Mouse (Mus musculus): ENCODE measurements around the gene Ddx4. TPM values are rescaled to one million over a fixed set of nuclear protein-coding genes. Genes with fewer than 3 reads are reported as not detected.
"Not testable (repeated sequence)": the region's sequence is repeated elsewhere in the genome, so short reads cannot be mapped to it uniquely, and the experiment has no call there.

Gene Ddx4
- polyA plus RNA-seq, 1 experiment from 2014 or later, result 1.1 TPM

DNA sequence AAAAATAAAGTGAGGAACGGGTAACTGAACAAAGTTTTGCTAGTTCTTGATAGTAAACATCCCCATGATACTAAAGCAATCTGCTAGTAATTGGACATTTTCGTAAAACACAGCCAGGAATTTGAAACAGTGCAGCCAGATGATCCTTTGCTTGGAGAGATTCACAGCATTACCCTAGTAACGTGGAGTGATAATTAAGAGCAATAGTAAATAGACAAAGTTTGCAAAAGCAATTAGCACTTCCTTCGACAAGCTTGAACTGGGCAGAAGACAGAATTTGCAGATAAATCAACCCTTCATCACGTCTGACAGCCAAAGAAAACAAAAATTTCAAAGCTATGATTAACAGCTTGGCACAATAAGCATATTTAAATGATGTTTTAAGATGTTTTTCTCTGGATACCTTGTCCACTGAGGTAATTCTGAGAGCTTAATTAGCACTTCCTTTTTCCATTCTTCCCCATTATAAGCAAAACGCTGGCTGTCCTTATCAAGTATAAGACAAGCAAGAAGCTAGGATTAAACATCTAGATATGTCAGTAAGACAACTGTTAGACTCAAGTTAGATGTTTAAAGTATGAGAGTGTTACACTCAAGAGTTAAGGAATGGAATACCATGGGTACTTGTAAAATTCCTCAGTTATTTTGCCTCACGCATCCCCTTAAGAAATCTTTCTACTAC, 67.6 kb downstream of the Ddx4 start:
- Histone ChIP-seq H3K9me3 (replicated peaks) (no peaks in the 10 kb centered on the region; the same call in 1 of the 2 replicates), H3K9ac (no peak overlapping the region), H3K27me3 (replicated peaks) (no peaks in the 10 kb centered on the region), H3K36me3 (no peaks in the 10 kb centered on the region), H3K27ac (ENCODE audit: poor library complexity, severe bottlenecking) (no peak overlapping the region), H3K4me1 (replicated peaks) (no peaks in the 10 kb centered on the region), H3K4me2 (no peak overlapping the region), H3K4me3 (no peak overlapping the region)
- 45% methylated on average over 7 of the region's 7 CpGs for WGBS
- no peak for ATAC-seq (ENCODE audit: insufficient number of reproducible peaks, low FRiP score)

DNA sequence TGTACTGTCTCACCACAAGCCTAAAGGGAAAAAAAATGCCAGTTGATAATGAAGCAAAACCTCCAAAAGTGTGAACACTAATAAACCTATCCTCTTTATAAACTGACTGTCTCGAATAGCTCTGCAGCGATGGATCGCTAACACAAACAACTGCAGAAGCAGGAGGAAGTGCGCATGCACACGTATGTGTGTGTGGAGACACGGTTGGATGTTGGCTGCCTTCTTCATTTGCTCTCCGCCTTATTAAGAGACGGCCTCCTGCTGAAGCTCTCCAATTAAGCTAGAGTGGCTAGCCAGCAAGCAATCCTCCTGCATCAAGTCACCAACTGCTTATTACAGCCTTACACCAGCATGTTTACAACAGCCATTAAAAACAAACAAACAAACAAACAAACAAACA, 70.0 kb downstream of the Ddx4 start:
- no peak for ATAC-seq (ENCODE audit: insufficient number of reproducible peaks, low FRiP score)
- no peaks in the 10 kb centered on the region for H3K36me3 ChIP-seq
- no peaks in the 10 kb centered on the region for H3K4me1 ChIP-seq (replicated peaks)
- no peak overlapping the region for H3K9ac ChIP-seq
- H3K27me3 ChIP-seq (replicated peaks), result no peaks in the 10 kb centered on the region
- no peak overlapping the region for H3K4me3 ChIP-seq
- no peak overlapping the region for H3K27ac ChIP-seq (ENCODE audit: poor library complexity, severe bottlenecking)
- 85% methylated on average over 8 of the region's 8 CpGs for WGBS
- no peak overlapping the region for H3K4me2 ChIP-seq
- no peaks in the 10 kb centered on the region for H3K9me3 ChIP-seq (replicated peaks)

DNA sequence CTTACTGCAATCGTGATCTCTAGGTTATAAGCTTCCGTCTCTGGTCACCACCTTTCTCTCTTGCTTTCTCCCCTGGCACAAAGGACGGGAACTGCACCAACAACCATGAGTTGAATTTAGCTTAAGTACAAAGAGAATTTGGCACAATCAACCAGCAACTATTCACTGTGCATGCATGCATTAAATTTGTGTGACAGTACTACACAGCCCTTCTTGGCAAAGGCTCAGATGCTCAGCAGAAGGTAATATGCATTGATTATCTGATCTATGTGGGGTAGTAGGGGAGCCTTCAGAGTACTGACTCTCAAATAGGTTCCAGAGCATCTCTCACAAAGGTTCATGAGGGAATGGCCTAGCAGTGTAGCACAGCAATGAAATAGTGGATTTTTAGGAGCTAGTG, 70.5 kb downstream of the Ddx4 start:
- 91% methylated on average over 3 of the region's 3 CpGs for WGBS
- Histone ChIP-seq H3K27me3 (replicated peaks) (no peaks in the 10 kb centered on the region), H3K9ac (no peak overlapping the region), H3K27ac (ENCODE audit: poor library complexity, severe bottlenecking) (no peak overlapping the region), H3K4me1 (replicated peaks) (no peaks in the 10 kb centered on the region), H3K4me2 (no peak overlapping the region), H3K36me3 (no peaks in the 10 kb centered on the region), H3K9me3 (replicated peaks) (no peaks in the 10 kb centered on the region), H3K4me3 (no peak overlapping the region)
- no peak for ATAC-seq (ENCODE audit: insufficient number of reproducible peaks, low FRiP score)

DNA sequence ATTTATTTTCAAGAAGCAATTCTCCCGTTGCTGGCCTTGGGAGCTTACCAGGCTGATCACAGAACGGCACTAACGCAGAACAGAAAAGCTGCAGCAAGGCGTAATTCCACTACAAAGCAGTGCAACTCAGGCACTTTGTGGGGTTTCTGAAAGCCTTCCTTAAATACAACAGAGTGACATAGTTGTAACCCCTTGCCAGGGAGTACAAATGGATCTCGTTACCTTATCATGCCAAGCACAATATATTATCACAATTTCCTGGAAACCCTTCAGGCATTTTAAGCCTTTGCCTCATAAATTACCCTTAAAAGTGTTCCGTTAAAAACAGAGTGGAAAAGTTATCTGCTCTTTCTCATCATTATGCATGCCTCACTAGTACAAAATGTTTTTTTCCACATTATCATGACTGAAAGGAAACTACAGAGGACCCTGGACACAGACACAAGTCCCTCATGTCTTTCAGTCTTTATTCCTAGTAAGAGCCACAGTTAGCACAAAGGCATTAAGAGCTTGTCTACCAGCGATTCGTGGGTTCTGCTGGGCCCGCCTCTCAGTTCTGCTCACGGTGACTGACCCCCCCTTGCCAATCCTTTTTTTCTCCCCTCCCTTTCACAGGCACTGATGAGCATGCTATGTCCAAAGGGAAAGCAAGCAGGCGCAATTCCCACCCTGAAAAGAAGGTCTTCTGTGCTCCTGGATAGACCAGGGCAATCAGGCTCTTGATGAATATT, 71.5 kb downstream of the Ddx4 start:
- no peak overlapping the region for H3K4me3 ChIP-seq
- 51% methylated on average over 11 of the region's 11 CpGs for WGBS

DNA sequence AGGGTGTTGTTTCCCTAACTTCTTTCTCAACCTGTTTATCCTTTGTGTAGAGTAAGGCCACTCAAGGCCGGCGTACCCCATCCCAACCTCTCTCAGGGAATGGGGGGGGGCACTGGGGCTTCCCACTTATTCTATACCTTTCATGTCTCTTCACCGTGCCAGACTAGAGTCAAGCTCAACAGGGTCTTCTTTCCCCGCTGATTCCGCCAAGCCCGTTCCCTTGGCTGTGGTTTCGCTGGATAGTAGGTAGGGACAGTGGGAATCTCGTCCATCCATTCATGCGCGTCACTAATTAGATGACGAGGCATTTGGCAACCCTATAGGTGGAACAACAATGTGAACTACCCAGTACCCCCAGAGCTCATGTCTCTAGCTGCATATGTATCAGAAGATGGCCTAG, 74.2 kb downstream of the Ddx4 start:
- not testable (repeated sequence) for ATAC-seq (ENCODE audit: insufficient number of reproducible peaks, low FRiP score); H3K36me3 ChIP-seq

More for the DNA sequence above, 71.5 kb downstream of the Ddx4 start:
- H3K36me3 ChIP-seq, result no peaks in the 10 kb centered on the region
- no peaks in the 10 kb centered on the region for H3K27me3 ChIP-seq (replicated peaks)
- no peak overlapping the region for H3K27ac ChIP-seq (ENCODE audit: poor library complexity, severe bottlenecking)
- H3K9me3 ChIP-seq (replicated peaks), result no peaks in the 10 kb centered on the region
- no peaks in the 10 kb centered on the region for H3K4me1 ChIP-seq (replicated peaks)
- no peak overlapping the region for H3K9ac ChIP-seq
- no peak for ATAC-seq (ENCODE audit: insufficient number of reproducible peaks, low FRiP score)
- no peak overlapping the region for H3K4me2 ChIP-seq

DNA sequence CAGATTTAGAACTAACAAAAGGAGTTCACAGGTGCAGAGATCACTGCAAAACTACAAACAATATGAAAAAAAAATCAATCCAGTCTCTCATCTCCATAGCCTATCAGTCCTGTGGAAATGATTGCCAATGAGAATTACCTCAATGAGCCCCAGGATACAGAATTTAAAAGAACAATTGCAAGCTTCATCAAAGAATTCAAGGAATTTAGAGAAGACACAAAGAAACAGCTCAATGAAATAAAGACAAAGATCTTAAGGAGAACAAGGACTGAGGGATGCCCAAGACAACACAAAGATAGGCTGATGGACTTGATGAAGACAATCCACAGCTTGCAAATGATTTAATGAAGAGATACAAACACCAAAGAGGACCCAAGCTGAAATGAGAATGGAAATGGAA, 78.5 kb downstream of the Ddx4 start:
- Histone ChIP-seq H3K27me3 (replicated peaks) (no peaks in the 10 kb centered on the region), H3K4me1 (replicated peaks) (no peaks in the 10 kb centered on the region), H3K36me3 (no peaks in the 10 kb centered on the region), H3K4me3 (no peak overlapping the region), H3K9ac (no peak overlapping the region), H3K9me3 (replicated peaks) (no peaks in the 10 kb centered on the region), H3K27ac (ENCODE audit: poor library complexity, severe bottlenecking) (no peak overlapping the region), H3K4me2 (no peak overlapping the region)
- no peak for ATAC-seq (ENCODE audit: insufficient number of reproducible peaks, low FRiP score)

More for the DNA sequence above, 74.2 kb downstream of the Ddx4 start:
- not testable (repeated sequence) for H3K27ac ChIP-seq (ENCODE audit: poor library complexity, severe bottlenecking); H3K4me2 ChIP-seq; H3K9me3 ChIP-seq (replicated peaks); H3K27me3 ChIP-seq (replicated peaks); H3K4me3 ChIP-seq; H3K4me1 ChIP-seq (replicated peaks); H3K9ac ChIP-seq
- WGBS, result 92% methylated on average over 11 of the region's 11 CpGs

DNA sequence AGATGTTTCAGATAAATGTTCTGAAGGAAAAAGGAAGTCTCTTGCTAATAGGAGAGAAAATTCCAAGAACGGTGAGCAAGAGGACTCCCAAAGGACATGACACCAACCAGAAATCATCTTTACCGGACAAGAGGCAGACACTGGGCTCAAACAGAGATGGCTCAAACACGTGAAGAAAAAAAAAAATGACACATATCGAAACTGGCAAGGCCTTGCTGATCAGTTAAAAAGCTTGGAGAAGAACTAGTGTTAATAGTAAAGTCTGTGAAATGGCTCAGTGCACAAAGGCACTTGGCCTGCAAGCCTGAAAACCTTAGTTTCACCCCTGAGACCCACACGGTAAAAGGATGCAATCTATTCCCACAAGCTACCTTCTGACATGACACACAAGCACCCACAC, 81.5 kb downstream of the Ddx4 start:
- Histone ChIP-seq H3K9ac (no peak overlapping the region), H3K27ac (ENCODE audit: poor library complexity, severe bottlenecking) (no peak overlapping the region), H3K4me2 (no peak overlapping the region), H3K4me3 (no peak overlapping the region), H3K36me3 (no peaks in the 10 kb centered on the region), H3K4me1 (replicated peaks) (no peaks in the 10 kb centered on the region), H3K27me3 (replicated peaks) (no peaks in the 10 kb centered on the region), H3K9me3 (replicated peaks) (no peaks in the 10 kb centered on the region)
- 71% methylated on average over 5 of the region's 5 CpGs for WGBS
- ATAC-seq (ENCODE audit: insufficient number of reproducible peaks, low FRiP score), result no peak

DNA sequence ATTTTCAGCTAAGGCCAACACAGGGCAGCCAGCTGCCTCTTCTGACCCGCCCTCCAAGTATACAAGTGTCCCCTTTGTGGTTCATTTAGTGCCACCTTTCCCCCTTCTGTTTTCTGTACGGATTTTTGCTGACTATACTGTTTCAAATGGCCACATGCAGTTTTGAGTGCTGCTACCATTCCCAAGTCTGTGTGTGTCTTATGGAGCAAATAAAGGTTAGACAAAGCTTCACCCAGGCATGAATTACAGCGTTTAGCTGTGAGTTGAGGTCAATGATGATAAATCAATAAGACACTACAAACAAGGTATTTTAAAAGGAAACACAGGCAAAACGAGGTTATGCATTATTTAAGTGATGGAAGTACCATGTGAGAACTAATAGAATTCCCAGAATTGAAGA, 82.7 kb downstream of the Ddx4 start:
- H3K4me1 ChIP-seq (replicated peaks), result no peaks in the 10 kb centered on the region
- H3K9me3 ChIP-seq (replicated peaks), result no peaks in the 10 kb centered on the region
- no peak overlapping the region for H3K4me2 ChIP-seq
- no peaks in the 10 kb centered on the region for H3K36me3 ChIP-seq
- WGBS, result 66% methylated on average over 4 of the region's 4 CpGs
- no peak overlapping the region for H3K4me3 ChIP-seq
- no peak for ATAC-seq (ENCODE audit: insufficient number of reproducible peaks, low FRiP score)
- H3K27ac ChIP-seq (ENCODE audit: poor library complexity, severe bottlenecking), result no peak overlapping the region
- H3K27me3 ChIP-seq (replicated peaks), result no peaks in the 10 kb centered on the region
- H3K9ac ChIP-seq, result no peak overlapping the region

DNA sequence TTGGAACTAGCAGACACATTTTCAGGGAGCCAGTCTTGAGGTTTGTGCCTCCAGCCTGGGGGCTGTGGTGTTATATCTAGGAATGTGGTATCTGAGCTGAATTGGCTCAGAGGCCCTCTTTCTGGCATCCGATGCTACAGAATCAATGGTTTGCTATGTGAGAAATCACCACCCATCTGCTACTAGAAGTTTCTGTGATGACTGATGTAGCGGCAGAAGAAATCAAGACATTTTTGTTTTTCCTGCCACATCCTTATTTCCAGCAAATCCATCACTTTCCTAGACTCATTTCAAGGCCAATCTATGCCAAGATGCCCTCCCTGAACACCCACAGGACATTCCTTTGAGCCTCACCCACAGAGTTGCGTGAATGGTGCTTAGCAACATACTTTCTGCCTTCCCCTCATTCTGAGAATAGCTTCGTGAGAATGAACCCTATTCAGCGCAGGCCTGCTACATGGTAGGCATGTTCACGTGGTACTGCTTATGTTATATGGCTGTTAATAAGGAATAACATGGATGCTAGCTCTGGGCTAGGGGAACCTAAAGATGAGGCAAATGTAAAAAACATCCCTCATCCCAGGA, 91.6 kb downstream of the Ddx4 start:
- no peak overlapping the region for H3K9ac ChIP-seq
- WGBS, result 79% methylated on average over 6 of the region's 6 CpGs
- no peak for ATAC-seq (ENCODE audit: insufficient number of reproducible peaks, low FRiP score)

DNA sequence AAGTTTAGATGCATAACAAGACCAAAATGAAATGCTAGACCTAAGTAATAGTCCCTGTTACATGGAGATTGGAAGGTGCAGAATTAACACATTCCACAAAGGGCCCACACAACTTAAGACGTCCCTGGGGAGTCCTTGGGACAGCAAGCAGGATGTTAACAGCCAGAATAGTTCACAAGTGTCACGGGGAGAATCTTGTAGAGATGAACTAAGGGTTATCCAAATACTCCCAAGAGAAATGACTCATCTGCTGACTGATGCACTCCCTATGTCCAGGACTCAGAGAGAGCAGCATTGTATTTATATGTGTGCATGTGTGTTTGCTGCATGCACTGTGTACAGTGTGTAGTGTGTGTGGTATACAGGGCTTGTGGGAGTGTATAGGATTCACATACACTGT, 95.8 kb downstream of the Ddx4 start:
- no peaks in the 10 kb centered on the region for H3K27me3 ChIP-seq (replicated peaks)
- no peak overlapping the region for H3K9ac ChIP-seq
- no peaks in the 10 kb centered on the region for H3K9me3 ChIP-seq (replicated peaks)
- no peak overlapping the region for H3K4me2 ChIP-seq
- no peaks in the 10 kb centered on the region for H3K4me1 ChIP-seq (replicated peaks)
- ATAC-seq (ENCODE audit: insufficient number of reproducible peaks, low FRiP score), result no peak
- no peak overlapping the region for H3K4me3 ChIP-seq
- H3K36me3 ChIP-seq, result no peaks in the 10 kb centered on the region
- no peak overlapping the region for H3K27ac ChIP-seq (ENCODE audit: poor library complexity, severe bottlenecking)
- 43% methylated on average over 2 of the region's 2 CpGs for WGBS

More for the DNA sequence above, 91.6 kb downstream of the Ddx4 start:
- no peak overlapping the region for H3K4me3 ChIP-seq
- H3K36me3 ChIP-seq, result no peaks in the 10 kb centered on the region
- no peak overlapping the region for H3K4me2 ChIP-seq
- H3K9me3 ChIP-seq (replicated peaks), result no peaks in the 10 kb centered on the region
- H3K27ac ChIP-seq (ENCODE audit: poor library complexity, severe bottlenecking), result no peak overlapping the region
- H3K27me3 ChIP-seq (replicated peaks), result no peaks in the 10 kb centered on the region
- no peaks in the 10 kb centered on the region for H3K4me1 ChIP-seq (replicated peaks)

DNA sequence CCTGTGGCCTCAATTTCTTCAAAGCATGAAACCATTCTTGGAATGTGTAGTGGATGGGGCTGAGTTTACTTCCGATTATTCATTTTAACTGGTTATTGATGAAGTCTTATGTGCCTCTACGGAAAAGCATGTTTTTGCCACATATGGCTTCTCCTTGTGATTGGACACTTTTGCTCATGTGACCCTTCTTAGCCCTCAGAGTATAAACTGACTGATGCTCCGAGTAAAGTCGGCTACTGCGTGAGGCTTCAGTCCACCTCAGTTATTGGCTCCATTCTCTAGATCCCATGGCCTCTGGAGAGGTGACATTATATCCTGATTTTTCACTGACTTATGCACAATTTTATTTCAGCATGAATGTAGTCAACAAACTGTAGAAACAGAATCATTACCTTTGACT, 99.0 kb downstream of the Ddx4 start:
- no peak for ATAC-seq (ENCODE audit: insufficient number of reproducible peaks, low FRiP score)
- H3K4me1 ChIP-seq (replicated peaks), result no peaks in the 10 kb centered on the region
- H3K36me3 ChIP-seq, result no peaks in the 10 kb centered on the region
- H3K9ac ChIP-seq, result no peak overlapping the region
- 89% methylated on average over 5 of the region's 5 CpGs for WGBS
- H3K27me3 ChIP-seq (replicated peaks), result no peaks in the 10 kb centered on the region
- no peak overlapping the region for H3K4me2 ChIP-seq
- no peaks in the 10 kb centered on the region for H3K9me3 ChIP-seq (replicated peaks)
- H3K27ac ChIP-seq (ENCODE audit: poor library complexity, severe bottlenecking), result no peak overlapping the region
- no peak overlapping the region for H3K4me3 ChIP-seq

Data from heart, embryonic 12.5 days (tissue).